Mouse (Mus musculus): ENCODE results near the gene Dock1.
A peak's percentile ranks its signal among the peaks of the same experiment; 100 is the strongest.

Dock1 gene

GRCm38 (mm10) chr7:134696126-134696979 is 25.9 kb downstream of the Dock1 start:
- DNase-seq (ENCODE audit: low spot score in 2 of 2), result no peak

- DNase-seq (ENCODE audit: low spot score in 2 of 2), result peak in 1 of 2 experiments; percentile 2
Observed at GRCm38 (mm10) chr7:134697479-134697878, 27.0 kb downstream of the Dock1 start.

GRCm38 (mm10) chr7:134698246-134698645 is 27.8 kb downstream of the Dock1 start:
- DNase-seq (ENCODE audit: low spot score in 2 of 2), result no peak

- DNase-seq (ENCODE audit: low spot score in 2 of 2), result no peak
Observed at GRCm38 (mm10) chr7:134700001-134700400, 29.5 kb downstream of the Dock1 start.

- DNase-seq (ENCODE audit: low spot score in 2 of 2), result no peak
Observed at GRCm38 (mm10) chr7:134702481-134702880, 32.0 kb downstream of the Dock1 start.

- no peak for DNase-seq (ENCODE audit: low spot score in 2 of 2)
Observed at GRCm38 (mm10) chr7:134703704-134704103, 33.2 kb downstream of the Dock1 start.

GRCm38 (mm10) chr7:134709226-134709853 is 38.9 kb downstream of the Dock1 start:
- no peak for DNase-seq (ENCODE audit: low spot score in 2 of 2)

GRCm38 (mm10) chr7:134711576-134711975 is 41.1 kb downstream of the Dock1 start:
- DNase-seq (ENCODE audit: low spot score in 2 of 2), result no peak

GRCm38 (mm10) chr7:134719406-134719805 is 49.0 kb downstream of the Dock1 start:
- no peak for DNase-seq (ENCODE audit: low spot score in 2 of 2)

GRCm38 (mm10) chr7:134722361-134722760 is 51.9 kb downstream of the Dock1 start:
- no peak for DNase-seq (ENCODE audit: low spot score in 2 of 2)

- DNase-seq (ENCODE audit: low spot score in 2 of 2), result no peak
Observed at GRCm38 (mm10) chr7:134722955-134723354, 52.5 kb downstream of the Dock1 start.

- DNase-seq (ENCODE audit: low spot score in 2 of 2), result no peak
Observed at GRCm38 (mm10) chr7:134723509-134723908, 53.1 kb downstream of the Dock1 start.

GRCm38 (mm10) chr7:134724841-134725240 is 54.4 kb downstream of the Dock1 start:
- no peak for DNase-seq (ENCODE audit: low spot score in 2 of 2)

- peak in 1 of 2 experiments; percentile 2 for DNase-seq (ENCODE audit: low spot score in 2 of 2)
Observed at GRCm38 (mm10) chr7:134725551-134726529, 55.4 kb downstream of the Dock1 start.

GRCm38 (mm10) chr7:134726530-134727258 is 56.2 kb downstream of the Dock1 start:
- DNase-seq (ENCODE audit: low spot score in 2 of 2), result no peak

GRCm38 (mm10) chr7:134729348-134729747 is 58.9 kb downstream of the Dock1 start:
- no peak for DNase-seq (ENCODE audit: low spot score in 2 of 2)

GRCm38 (mm10) chr7:134730406-134731126 is 60.1 kb downstream of the Dock1 start:
- no peak for DNase-seq (ENCODE audit: low spot score in 2 of 2)

- DNase-seq (ENCODE audit: low spot score in 2 of 2), result no peak
Observed at GRCm38 (mm10) chr7:134747059-134747458, 76.6 kb downstream of the Dock1 start.

GRCm38 (mm10) chr7:134748376-134748775 is 77.9 kb downstream of the Dock1 start:
- DNase-seq (ENCODE audit: low spot score in 2 of 2), result no peak

- DNase-seq (ENCODE audit: low spot score in 2 of 2), result no peak
Observed at GRCm38 (mm10) chr7:134749613-134750012, 79.2 kb downstream of the Dock1 start.

Data from spleen, postnatal 36 days (tissue).